Mouse (Mus musculus) right cerebral cortex, postnatal 14 days (tissue): ENCODE measurements around the gene Card19.
A peak's percentile ranks its signal among the peaks of the same experiment; 100 is the strongest.

Experiments used
- DNase-seq: peaks from one replicate; pipeline ENCODE4 v3.0.0; 2022

Card19 gene

DNA sequence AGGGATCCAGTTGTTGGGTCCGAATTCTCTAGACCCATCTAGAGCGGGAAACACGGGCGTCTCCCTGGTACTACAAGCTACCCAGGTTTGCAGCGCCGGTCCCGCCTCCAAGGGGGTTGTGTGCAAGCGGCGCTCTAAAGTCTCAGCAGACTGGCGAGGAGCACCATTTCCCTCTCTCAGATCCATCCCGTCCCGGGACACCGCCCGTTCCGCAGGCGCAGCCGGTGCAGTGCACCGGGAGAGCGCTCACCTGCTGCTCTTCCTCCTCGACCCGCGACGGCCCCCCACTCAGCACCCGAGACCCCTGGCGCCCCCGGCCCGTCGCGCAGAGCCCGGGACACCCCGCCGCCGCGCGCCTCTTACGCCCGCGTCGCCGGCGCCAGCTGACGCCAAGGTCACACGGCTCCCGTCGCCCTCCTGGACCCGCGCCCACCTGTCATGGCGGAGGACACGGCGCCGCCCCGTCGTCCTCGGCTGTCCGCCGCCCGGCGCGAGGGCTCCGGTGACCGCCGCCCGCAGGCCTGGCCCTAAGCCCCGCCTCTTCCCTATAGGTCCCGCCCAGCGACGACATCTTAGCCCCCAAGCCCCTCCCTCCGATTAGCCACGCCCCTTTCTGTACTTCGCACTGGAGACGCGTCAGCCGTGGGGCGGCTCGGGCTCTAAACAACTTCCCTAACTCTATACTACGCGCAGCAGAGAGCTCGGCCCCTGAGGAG is at the start of gene Card19:
TSS of gene Card19 (minus strand) at position 534 of the 716 bp plus-strand sequence.
- DNase-seq = peak; percentile 88

DNA sequence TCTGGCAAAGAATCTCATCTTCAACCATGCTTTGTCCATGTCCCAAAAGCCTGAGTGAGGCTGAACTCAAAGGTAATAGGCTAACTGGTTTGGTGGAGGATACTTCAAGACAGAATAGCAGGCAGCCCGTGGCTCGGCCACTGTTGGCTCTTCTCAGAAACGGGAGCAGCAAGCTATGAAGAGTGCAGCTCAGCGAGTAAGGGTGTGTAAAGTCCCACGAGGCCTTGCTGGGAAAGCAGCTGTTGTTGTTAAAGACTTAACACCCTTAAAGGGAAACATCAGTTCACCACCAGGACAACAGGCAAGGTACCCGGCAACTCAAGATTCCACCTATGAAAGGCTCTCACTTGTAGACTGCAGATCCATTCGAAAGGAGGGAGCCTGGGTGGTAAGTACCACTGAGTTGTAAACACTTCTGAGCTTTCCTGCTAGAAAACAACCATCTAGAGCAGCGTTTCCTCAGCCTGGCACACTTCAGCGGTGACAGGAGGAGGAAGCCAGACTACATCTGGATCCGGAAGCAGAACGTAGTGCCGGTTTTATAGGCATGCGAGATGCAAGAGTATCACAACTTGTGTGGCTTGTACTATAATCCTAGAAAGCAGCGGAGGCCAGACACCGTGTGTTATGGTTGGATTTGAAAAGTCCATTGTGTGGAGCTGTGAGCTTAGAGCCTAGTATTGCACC is 44.3 kb upstream of the Card19 start:
- no peak for DNase-seq

DNA sequence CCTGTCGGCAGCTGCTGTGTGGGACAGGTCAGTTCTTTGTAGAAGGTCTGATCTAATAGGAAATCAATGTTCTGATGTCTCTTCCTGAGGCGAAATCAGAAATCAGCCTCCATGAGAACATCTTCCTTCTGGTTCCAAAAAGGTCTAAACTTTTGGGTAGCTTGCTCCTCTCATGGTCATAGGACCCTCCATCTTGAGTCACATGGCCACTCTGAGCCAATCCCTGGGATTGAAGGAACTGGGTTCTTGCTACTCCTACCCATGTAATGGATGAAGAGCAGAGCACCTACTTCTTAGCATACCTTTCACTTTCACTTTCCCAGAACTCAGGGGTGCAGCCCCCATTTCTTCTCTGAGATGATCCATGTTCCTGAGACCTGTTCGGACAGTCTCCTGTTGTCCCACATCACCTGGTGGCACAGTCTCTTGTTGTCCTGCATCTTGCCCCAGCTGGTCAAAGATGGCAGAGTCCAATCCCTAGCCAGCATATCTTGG is 42.0 kb upstream of the Card19 start:
- no peak for DNase-seq

DNA sequence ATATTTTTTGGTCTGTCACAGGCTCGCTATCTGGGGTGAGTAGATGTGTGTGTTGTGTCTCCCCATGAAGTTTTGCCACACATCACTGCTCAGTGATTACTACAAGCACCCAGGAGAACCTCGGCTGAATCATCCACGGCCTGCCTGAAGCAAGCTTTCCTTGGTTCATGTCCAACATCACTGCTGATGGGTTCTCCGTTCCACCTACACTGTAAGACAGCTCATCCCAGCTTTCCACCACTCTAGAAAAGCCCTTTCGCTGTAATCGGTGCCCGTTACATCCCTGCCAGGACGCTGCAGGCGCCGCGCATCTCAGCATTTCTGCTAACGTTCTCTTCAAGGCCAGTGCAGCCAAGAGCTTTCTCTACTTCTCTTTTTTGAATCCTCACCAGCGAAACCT is 36.9 kb upstream of the Card19 start:
- no peak for DNase-seq

DNA sequence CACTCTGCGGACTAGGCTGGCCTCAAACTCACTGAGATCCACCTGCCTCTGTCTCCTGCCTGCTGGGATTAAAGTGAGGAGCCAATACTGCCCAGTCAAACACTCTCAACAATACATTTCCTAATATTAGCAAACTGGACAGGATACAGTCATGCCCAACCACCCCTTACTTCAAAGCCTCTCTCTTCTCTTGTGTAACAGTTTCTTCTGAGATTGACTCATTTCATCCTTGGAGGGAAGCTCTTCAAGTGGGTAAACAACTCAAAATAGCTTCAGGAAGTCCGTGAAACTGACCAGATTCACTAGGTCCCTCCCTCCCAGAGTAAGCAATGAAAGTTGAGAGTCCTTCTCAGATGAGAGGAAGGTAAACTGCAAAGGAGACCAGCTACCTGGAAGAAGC is 36.3 kb upstream of the Card19 start:
- no peak for DNase-seq

DNA sequence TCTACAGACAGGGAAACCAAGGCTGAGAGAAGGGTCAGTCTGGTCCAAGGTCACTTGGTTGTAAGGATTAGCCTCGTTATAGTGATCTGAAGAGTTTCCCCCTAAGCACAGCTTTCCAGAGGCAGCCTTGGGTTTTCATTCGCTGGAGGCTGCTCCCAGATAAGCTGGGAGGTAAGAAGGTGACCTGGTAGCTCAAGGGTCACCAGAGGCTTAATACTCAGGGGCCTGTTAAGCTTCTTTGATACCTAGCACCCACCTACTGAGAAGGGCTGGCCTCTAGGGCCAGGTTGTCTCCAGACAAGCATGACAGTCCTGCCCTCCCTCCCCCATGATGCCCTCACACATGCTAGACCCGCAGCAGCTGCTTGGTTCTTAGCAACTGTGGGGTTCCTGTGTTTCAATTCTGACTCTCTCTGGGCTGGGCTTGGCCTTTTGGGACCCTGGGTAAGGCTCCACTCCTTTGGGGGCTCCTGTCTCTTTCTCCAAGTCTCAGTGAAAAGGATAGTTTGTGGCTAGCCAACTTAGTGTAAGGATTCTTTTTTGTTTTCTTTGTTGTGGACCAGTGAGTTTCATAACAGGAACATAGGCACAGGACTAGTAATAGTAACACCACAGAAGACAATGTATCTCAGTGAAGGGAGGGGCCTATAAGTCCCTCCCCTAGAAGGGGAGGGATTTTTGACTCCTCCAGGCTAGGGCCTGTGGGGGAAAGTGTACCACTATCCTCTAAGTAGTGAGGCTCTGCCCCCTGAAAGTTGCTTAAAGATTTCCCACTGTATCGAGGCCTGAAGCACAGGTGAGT is 35.1 kb upstream of the Card19 start:
- no peak for DNase-seq

DNA sequence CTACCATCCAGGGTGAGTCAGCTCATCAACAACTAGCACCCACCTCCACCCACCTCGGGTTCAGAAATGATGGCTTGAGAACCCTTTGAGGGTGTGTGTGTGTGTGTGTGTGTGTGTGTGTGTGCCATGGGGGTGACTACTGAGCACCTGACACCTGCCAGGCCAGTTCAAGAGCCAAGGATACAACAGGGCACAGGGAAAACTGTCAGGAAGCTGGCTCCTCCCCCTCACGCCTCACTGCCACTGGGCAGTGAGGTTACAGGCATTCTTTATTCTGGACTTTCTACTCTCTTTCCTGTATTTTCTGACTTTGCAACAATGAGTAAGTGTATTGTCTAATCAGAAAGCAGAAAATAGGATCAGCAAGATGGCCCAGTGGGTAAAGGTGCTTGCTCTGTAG is 33.8 kb upstream of the Card19 start:
- DNase-seq = no peak

DNA sequence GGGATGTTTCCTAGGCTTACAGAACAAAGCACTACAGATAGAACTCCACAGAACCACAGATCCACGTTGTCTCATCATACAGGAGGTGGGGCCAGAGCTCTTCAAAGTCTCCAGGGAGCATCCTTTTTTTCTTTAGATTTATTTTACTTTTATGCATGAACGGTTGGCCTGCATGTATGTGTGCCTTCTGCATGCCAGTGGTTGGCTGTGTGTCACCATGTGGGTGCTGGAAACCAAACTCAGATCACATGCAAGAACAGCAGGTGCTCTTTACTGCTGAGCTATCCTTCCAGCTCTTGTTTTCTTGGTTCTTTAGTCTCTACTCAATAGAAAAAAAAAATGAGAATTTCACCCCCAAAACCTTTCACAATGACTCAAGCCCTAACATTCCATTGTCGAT is 33.1 kb upstream of the Card19 start:
- no peak for DNase-seq

DNA sequence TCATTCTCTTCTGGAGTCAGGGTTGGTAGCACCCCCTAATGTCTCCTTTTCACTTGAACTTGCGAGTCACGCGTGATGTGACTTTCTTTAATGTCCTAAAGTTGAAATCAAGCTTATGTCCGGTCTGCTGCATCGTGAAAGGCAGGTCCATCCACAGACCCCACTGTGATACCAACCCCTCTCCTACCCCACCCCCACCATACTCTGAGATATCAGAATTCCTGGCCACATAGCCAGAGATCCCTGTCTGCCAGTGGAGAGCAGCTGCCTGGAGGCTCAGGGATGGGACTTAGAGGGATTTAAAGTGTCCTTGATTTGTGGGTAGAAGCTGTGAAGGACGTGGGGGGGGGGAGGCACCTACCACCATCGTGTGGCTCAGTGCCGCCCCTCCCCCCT is 32.6 kb upstream of the Card19 start, which contains the start of gene Susd3:
TSS of gene Susd3 (minus strand) at position 240 of the 396 bp plus-strand sequence.
- DNase-seq = no peak

DNA sequence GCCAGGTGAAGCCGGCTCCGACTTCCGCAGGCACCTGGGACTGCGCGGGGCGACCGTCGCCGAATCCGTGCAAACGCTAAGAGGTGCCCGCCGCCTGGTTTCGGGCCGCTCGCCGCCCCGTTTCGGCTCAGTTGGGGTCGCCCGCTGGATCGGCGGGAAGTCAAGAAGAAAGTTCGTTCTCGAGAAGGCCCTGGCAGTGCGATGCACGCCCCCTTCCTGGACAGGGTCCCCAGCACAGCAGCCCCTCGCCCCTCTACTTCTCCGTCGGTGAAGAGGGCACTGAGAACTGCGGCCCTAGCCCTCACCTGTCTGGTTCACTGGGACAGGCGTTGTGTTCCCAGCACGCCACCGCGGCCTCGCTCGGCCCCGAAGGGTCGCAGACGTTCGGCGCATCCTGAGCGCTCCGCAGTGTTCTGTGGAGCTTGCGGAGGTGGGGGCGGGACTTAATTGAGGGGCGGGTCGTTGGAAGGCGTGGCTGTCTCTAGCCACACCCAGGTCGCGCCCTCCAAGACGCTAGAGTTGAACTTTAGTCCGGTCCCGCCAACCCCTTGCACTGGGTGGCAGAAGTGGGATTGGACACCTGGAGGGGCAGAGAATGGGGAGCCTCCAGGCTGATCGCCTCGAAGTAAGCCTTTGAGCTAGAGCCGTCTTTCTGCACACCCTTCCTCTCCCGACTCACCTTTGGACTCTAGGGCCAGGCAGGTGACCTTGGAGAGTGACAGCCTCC is 32.1 kb upstream of the Card19 start:
- DNase-seq = peak; percentile 27

DNA sequence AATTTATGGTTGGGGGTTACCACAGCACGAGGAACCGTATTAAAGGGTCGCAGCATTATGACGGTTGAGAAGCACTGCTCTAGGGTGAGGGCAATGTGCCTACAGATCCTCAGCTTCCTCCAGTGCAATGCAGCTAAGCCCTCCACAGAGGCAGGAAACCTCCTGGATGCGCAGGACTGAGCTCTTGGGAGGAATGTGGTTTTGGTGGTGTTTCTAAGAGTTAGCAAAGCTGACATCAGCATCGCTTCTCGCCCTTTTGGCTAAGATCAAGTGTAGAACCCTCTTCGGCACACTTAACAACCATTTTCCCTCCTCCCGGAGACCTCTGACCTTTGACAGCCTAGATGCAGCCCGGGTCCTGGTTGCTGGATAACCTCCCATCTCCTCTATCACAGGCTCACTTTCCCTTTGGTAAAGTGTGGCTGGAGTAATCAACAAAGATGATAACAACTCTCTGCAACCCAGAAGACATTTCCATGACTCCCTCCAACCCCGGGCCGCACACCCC is 31.4 kb upstream of the Card19 start:
- DNase-seq = no peak

DNA sequence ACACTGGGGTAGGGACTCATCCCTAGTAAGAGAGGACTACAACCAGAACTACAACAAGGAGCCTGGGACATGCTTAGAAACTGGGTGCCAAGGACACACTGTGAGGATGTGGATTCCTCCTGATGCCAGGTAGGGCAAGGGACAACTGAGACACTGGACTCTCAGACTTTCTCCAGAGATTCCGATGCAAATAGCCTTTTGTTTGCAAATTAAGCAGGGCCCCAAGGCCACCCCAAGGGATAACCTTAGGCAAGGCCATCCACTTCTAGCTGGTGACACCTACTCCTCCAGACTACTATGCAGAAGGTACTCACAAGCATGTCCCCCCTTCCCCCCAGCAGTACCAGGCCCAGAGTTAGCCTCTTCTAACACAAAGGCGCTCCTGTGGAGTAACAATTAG is 30.8 kb upstream of the Card19 start:
- no peak for DNase-seq

DNA sequence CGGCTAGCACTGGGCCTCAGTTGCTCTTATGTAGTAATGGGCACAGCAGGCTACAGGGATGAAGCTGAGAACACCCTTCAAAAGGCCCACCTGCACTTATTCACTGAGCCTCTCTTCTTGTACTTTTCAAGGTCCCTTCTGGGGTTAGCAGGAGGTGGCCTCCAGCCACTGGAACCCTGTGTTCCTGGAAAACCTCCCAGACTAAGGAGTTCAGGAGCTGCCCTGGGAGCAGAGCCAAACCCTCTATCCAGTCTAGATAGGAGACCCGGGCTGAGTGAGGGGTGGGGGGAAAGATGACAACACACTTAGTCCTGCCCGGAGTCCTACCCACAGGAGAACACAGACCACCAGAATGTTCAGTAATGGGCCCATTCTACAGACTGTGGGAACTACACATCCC is 30.2 kb upstream of the Card19 start:
- DNase-seq = no peak

DNA sequence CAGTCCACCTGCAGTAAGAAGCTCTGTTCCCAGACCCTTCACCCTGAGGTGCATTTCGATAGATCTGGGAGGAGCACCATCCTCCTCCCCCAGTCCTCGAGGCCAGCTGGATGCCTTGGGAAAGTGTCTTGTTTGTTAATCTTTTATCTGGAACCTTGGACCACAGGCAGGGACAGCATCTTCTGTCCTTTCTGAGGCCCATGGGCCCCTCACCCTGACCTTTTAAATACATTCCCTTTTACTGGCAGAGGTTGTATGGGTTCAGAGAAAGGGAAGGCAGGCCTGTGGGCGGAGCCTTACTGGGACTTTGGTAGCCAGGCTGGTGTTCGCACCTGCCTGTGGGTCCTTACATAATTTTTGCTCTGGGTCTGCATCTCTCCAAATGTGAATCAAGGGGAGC is 29.4 kb upstream of the Card19 start:
- DNase-seq = no peak

DNA sequence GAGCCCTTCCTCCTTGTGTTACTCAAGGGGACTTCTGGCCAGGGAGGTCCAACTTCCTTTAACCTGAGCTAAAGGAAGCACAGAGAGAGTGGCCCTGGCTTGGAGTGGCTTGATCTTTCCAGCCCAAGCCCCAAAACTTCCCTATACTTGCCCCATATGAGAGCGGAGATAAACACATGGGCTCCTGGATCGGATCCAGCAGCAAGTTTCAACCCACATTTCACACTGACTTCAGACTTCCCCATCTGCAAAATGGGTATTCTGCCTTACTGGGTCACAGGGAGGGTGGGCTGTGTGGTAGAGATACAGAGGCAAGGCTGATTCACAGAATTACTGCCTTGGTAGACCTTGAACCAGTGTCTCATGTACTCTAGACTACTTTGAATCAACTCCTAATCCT is 27.7 kb upstream of the Card19 start:
- DNase-seq = no peak

DNA sequence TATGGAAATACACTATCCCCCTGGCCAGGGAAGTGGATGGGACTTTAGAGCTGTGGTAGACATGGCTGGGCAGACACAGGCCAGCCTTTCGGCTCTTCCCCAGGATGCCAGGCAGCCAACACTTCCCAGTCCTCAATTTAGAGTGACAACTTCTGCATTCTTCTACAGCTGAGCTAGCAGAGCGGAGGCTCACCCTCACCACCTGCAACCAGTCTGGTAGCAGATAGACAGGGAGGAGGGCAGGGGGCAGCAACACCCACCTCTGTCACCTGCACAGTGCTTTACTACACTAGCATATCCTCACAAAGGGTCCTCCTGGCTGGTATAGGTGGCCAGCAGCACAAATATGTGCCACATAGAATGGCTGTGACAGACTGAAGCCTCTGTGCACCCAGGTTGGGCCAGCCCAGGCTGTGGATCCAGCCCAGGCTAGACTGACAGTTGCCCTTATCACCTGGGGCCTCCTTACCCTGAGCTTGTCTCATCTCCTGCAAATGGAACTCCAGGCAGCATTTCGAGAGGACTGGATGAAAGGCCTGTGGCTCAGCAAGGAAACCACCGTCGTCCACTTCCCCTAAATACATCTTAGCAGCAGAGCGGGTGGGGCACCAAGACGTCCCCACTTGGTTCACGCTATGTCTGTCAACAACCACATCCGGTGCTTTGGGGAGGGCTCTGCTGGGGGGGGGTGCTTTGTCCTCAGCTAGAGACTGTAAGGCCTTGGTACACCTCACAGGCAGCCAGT is 26.7 kb upstream of the Card19 start:
- no peak for DNase-seq

DNA sequence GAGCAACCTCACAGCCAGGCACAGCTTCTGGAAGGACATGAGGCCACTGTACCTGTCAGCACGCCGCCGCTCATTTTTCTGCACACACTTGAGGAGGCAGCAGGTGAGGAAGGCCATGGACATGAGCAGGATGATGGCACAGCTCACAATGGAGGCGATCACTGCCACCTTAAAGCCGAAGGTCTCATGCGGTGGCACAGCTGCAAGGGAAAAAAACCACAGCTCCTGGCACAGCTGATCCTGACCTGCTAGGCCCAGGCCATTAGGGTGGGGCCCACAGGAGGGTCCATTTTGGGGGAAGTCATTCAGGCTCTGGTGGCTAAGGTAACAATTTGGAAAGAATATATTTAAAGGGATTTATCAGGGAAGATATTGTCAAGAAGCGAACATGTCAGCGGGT is 22.9 kb upstream of the Card19 start:
- DNase-seq = no peak

DNA sequence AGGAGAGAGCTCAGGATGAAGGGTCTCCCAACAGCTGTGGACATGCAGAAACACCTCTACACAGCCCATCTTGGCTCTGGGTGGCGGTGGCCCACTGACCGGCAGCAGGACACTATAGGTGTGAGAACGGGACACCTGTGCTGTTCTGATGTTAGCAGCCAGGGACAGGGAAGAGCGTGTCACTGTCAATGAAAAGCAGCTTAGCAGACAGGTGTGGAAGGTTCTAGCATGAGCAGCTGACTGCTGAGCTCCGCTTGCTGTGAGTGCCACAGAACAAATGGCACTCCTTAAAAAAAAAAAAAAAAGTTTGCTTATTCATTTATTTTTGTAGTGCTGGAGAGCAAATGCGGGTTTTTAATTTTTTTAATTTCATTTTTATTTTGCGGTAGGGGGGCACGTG is 21.8 kb upstream of the Card19 start:
- DNase-seq = no peak

DNA sequence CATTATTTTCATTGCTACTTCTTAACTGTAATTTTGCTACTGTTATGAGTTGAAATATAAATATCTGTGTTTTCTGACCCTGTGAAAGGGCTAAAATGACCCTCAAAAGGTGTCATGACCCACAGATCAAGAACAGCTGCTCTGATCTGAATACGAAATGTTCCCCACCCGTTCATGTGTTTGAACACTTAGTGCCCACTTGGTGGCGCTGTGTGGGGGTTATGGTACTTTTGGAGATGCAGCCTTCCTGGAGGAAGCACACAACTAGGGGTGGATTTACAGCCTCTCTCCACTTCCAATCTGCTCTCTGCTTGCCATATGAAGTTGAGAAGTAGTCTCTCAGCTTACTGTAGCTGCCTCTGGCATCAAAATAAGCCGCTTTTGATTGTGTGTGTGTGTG is 18.9 kb upstream of the Card19 start:
- DNase-seq = no peak

DNA sequence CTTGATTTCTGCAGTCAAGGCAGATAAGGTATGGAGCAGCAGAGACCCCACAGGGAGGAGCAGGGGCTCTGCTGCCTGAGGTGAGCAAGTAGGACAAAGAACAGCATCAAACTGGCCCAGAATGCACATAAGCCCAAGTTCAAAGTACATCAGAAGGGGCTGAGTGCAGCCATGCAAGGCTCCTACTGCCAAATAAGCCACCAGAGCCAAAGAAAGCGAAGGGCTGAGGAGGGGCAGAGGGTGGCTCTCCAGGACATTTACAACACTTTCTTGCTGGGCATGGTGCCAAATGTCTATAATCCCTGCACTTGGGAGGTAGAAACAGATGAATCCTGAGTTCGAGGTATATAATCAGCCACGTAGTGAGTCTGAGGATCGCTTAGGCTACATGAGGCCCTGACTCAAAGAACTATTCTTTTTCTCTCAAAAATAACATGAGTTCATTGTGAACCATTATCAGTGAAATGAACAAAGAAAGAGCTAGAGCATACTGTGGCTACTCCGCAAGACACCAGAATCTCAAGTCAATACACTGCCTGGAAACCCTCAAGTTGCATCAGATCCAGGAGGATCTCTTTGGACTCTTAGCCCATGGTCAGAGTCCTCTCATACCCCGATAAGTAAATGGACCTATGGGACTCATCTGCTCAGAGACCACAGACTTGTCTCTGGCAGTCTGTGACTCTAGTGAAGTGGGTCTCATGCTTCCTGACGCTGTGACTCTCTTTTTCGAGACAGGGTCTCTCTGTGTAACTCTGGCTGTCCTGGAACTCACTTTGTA is 18.1 kb upstream of the Card19 start:
- no peak for DNase-seq

DNA sequence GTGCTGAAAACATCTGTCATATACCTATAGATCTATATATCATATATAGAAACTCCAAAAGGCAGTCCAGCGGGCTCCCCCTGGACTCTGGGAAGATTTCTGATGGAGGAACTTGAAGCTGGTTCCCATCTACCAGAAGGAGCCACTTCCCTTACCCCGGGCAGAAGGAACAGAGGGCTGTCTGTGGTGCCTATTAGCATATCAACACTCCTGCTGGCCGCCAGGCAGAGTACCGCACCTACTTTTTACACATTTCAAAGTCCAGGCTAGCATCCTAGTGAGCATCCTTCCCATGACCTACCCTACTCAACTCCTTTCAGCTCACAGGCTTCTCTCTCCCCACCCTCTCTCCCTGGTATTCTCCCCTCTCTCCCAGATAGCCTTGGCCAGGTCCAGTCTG is 9.8 kb upstream of the Card19 start:
- DNase-seq = no peak
